Mouse (Mus musculus) right cerebral cortex, postnatal 10 days (tissue): Measurements from ENCODE around the gene Id1.
A peak's percentile ranks its signal among the peaks of the same experiment; 100 is the strongest.

Experiments used
- DNase-seq, 2 experiments: peaks; one replicate each; pipeline ENCODE4 v3.0.0; 2021; ENCODE audit warnings: low spot score in 2 of 2

Id1 gene

GRCm38 (mm10) chr2:152736090-152736601 lies at the start of gene Id1:
TSS of gene Id1 (plus strand) at chr2:152736251.
- peak; percentile 76 to 81 for DNase-seq

- DNase-seq: no peak
These were observed 49.7 kb upstream of the Id1 start for GRCm38 (mm10) chr2:152686399-152686798.

GRCm38 (mm10) chr2:152686806-152687267 lies 49.2 kb upstream of the Id1 start, which contains the start of gene Mcts2:
TSS of gene Mcts2 (plus strand) at chr2:152687035.
- DNase-seq: peak; percentile 96 to 97

GRCm38 (mm10) chr2:152691564-152692217 lies 44.4 kb upstream of the Id1 start:
- no peak for DNase-seq

GRCm38 (mm10) chr2:152693233-152693632 lies 42.8 kb upstream of the Id1 start:
- peak; percentile 76 to 83 for DNase-seq

- DNase-seq: no peak
These were observed 42.3 kb upstream of the Id1 start for GRCm38 (mm10) chr2:152693735-152694134.

GRCm38 (mm10) chr2:152694708-152695107 lies 41.3 kb upstream of the Id1 start:
- no peak for DNase-seq

GRCm38 (mm10) chr2:152696016-152696415 lies 40.0 kb upstream of the Id1 start:
- no peak for DNase-seq

- peak; percentile 91 to 94 for DNase-seq
These were observed 39.4 kb upstream of the Id1 start for GRCm38 (mm10) chr2:152696476-152697164.

- no peak for DNase-seq
These were observed 35.9 kb upstream of the Id1 start for GRCm38 (mm10) chr2:152700138-152700537.

- DNase-seq: no peak
These were observed 35.3 kb upstream of the Id1 start for GRCm38 (mm10) chr2:152700725-152701124.

GRCm38 (mm10) chr2:152703596-152704255 lies 32.3 kb upstream of the Id1 start:
- no peak for DNase-seq

GRCm38 (mm10) chr2:152704256-152704605 lies 31.8 kb upstream of the Id1 start:
- DNase-seq: no peak

- no peak for DNase-seq
These were observed 31.2 kb upstream of the Id1 start for GRCm38 (mm10) chr2:152704811-152705370.

GRCm38 (mm10) chr2:152705993-152706571 lies 30.0 kb upstream of the Id1 start:
- peak; percentile 74 to 75 for DNase-seq

- DNase-seq: no peak
These were observed 28.9 kb upstream of the Id1 start for GRCm38 (mm10) chr2:152707186-152707585.

- peak; percentile 82 to 86 for DNase-seq
These were observed 28.4 kb upstream of the Id1 start for GRCm38 (mm10) chr2:152707627-152708026.

- DNase-seq: no peak
These were observed 27.0 kb upstream of the Id1 start for GRCm38 (mm10) chr2:152709066-152709465.

GRCm38 (mm10) chr2:152716241-152716772 lies 19.7 kb upstream of the Id1 start:
- DNase-seq: no peak

- DNase-seq: no peak
These were observed 18.4 kb upstream of the Id1 start for GRCm38 (mm10) chr2:152717652-152718051.

GRCm38 (mm10) chr2:152718076-152718475 lies 18.0 kb upstream of the Id1 start:
- DNase-seq: no peak
